Mouse (Mus musculus) CH12.LX (cell line): ENCODE results near the gene Tspan5.

Source experiments
- CHD2 ChIP-seq: IDR thresholded peaks from 2 replicates; pipeline ENCODE4 v1.6.1; 2011; ENCODE audit warnings: low read length, improper control_type of control experiment
- CTCF ChIP-seq, 2 experiments: IDR thresholded peaks in 1 of 2; conservative IDR thresholded peaks in 1 of 2; 2 replicates each; pipeline ENCODE4 v1.5.1; 2011 to 2012; ENCODE audit warnings: low read depth in 2 of 2, low read length in 2 of 2, improper control_type of control experiment in 1 of 2, inconsistent platforms in 1 of 2, mild to moderate bottlenecking in 1 of 2, moderate library complexity in 1 of 2
- E2F4 ChIP-seq: IDR thresholded peaks from 2 replicates; pipeline ENCODE4 v1.6.1; 2011; ENCODE audit warnings: low read depth, low read length, improper control_type of control experiment; ENCODE audit not compliant: insufficient replicate concordance
- EP300 ChIP-seq: IDR thresholded peaks from 2 replicates; pipeline ENCODE4 v1.6.1; 2011; ENCODE audit warnings: low read length, improper control_type of control experiment
- MAFK ChIP-seq: IDR thresholded peaks from 2 replicates; pipeline ENCODE4 v1.6.1; 2011; ENCODE audit warnings: low read length, improper control_type of control experiment; ENCODE audit not compliant: insufficient replicate concordance
- NRF1 ChIP-seq: IDR thresholded peaks from 2 replicates; pipeline ENCODE4 v1.6.1; 2014; ENCODE audit warnings: low read depth, mild to moderate bottlenecking, inconsistent platforms, low read length, improper control_type of control experiment, moderate library complexity
- POLR2A ChIP-seq: IDR thresholded peaks from 2 replicates; pipeline ENCODE4 v1.6.1; 2011; ENCODE audit warnings: low read depth, mild to moderate bottlenecking, improper control_type of control experiment, low read length
- POLR2AphosphoS2 ChIP-seq: IDR thresholded peaks from 2 replicates; pipeline ENCODE4 v1.6.1; 2011; ENCODE audit warnings: low read depth, low read length, improper control_type of control experiment
- RAD21 ChIP-seq: IDR thresholded peaks from 2 replicates; pipeline ENCODE4 v1.6.1; 2011; ENCODE audit warnings: low read depth, mild to moderate bottlenecking, low read length, improper control_type of control experiment, moderate library complexity
- TBP ChIP-seq: conservative IDR thresholded peaks from 2 replicates; pipeline ENCODE4 v1.6.1; 2011; ENCODE audit warnings: low read depth, low read length, improper control_type of control experiment
- USF2 ChIP-seq: conservative IDR thresholded peaks from 2 replicates; pipeline ENCODE4 v1.6.1; 2011; ENCODE audit warnings: low read depth, low read length, improper control_type of control experiment

DNA sequence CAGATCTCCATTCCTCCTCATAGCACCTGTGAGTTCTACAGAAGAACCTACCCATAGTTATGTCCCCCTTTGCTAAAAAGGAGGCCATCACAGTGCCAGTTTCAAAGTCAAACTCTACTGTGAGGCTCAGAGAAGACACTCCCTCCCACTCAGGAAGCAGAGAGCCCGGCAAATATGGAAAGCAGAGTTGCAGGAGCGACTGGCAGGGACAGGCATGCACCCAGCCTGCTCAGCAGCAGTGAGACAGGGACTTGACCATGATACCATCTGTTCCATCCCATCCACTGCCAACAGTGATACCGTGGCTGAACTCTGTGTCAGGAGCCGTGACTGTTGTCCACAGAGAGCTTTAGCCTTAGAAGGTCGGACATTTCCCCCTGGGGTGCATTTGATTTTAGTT, 123.3 kb downstream of the Tspan5 start:
- no peak for TF ChIP-seq EP300
- no peak; the same call in 1 of the 2 replicates for TF ChIP-seq POLR2A
- no peak for TF ChIP-seq USF2
- TF ChIP-seq MAFK: no peak
- TF ChIP-seq RAD21: no peak
- no peak for TF ChIP-seq POLR2AphosphoS2
- no peak for TF ChIP-seq CTCF (conservative IDR thresholded peaks at IDR 0.05 in 1 of 2, IDR thresholded peaks at IDR 0.05 in 1 of 2; ENCODE audit: low read depth in 2 of 2, low read length in 2 of 2)
- no peak for TF ChIP-seq NRF1
- no peak for TF ChIP-seq CHD2
- no peak for TF ChIP-seq TBP
- no peak for TF ChIP-seq E2F4
